Mouse (Mus musculus) liver, embryonic 15.5 days (tissue): ENCODE measurements around the gene Hdlbp. TPM values are rescaled to one million over a fixed set of nuclear protein-coding genes. Genes with fewer than 3 reads are reported as not detected.

Source experiments
- ATAC-seq: fragments of 200-750 bp; cut with Nextera tagmentation; 2 replicates; pipeline ENCODE4 v1.8.0; 2017; ENCODE audit warnings: moderate number of reproducible peaks, mild to moderate bottlenecking, moderate library complexity; ENCODE audit not compliant: insufficient read depth
- H3K27ac ChIP-seq: fragments of 300-500 bp; sonication (generic); replicated peaks from 2 replicates; pipeline ENCODE4 v1.5.1; 2015; ENCODE audit warnings: mild to moderate bottlenecking, inconsistent platforms
- H3K27me3 ChIP-seq: fragments of 300-500 bp; sonication (generic); 2 replicates; pipeline ENCODE4 v1.6.1; 2015; ENCODE audit warnings: mild to moderate bottlenecking, inconsistent platforms
- H3K36me3 ChIP-seq: fragments of 300-500 bp; sonication (generic); replicated peaks from 2 replicates; pipeline ENCODE4 v1.6.1; 2015; ENCODE audit warnings: moderate library complexity, mild to moderate bottlenecking, inconsistent platforms
- H3K4me1 ChIP-seq: fragments of 300-500 bp; sonication (generic); replicated peaks from 2 replicates; pipeline ENCODE4 v1.6.1; 2015; ENCODE audit warnings: inconsistent platforms
- H3K4me2 ChIP-seq: fragments of 300-500 bp; sonication (generic); 2 replicates; pipeline ENCODE4 v1.6.1; 2015; ENCODE audit warnings: moderate library complexity, mild to moderate bottlenecking, inconsistent platforms
- H3K4me3 ChIP-seq: fragments of 300-500 bp; sonication (generic); replicated peaks from 2 replicates; pipeline ENCODE4 v1.5.1; 2015; ENCODE audit warnings: mild to moderate bottlenecking, inconsistent platforms
- H3K9ac ChIP-seq: fragments of 300-500 bp; sonication (generic); 2 replicates; pipeline ENCODE4 v1.6.1; 2015; ENCODE audit warnings: moderate library complexity, mild to moderate bottlenecking, inconsistent platforms
- H3K9me3 ChIP-seq: fragments of 300-500 bp; sonication (generic); replicated peaks from 2 replicates; pipeline ENCODE4 v1.6.1; 2016; ENCODE audit warnings: inconsistent platforms
- WGBS: fragments of 180-500 bp; shearing (Covaris S2); methylation state at CpG from one replicate; pipeline ENCODE4 v1.1.7; 2015; ENCODE audit warnings: mixed read lengths; ENCODE audit not compliant: insufficient replicate concordance; 5-methylcytosine and 5-hydroxymethylcytosine counted together
- polyA plus RNA-seq: library from polyadenylated mRNA; unstranded; fragments of >200 nt; fragmentation: Nextera tagmentation; extraction: Ambion mirVana; gene quantifications from 2 replicates; pipeline ENCODE4 v1.2.1, GENCODE M21; 2015

Gene Hdlbp
- polyA plus RNA-seq, 1 experiment from 2014 or later = 73.6 TPM

- Histone ChIP-seq H3K9me3 (no peaks in the 10 kb centered on the region), H3K27ac (no peak overlapping the region), H3K4me2 (no peak overlapping the region), H3K4me1 (no peaks in the 10 kb centered on the region), H3K27me3 (no peaks in the 10 kb centered on the region), H3K4me3 (no peak overlapping the region), H3K9ac (no peak overlapping the region), H3K36me3 (peaks cover 60% of the 10 kb centered on the region)
- 64% methylated on average over 6 of the region's 6 CpGs for WGBS
- ATAC-seq = no peak
These were observed 113.0 kb downstream of the Hdlbp start for GRCm38 (mm10) chr1:93365641-93366040.

GRCm38 (mm10) chr1:93362661-93363060 lies 116.0 kb downstream of the Hdlbp start:
- Histone ChIP-seq H3K4me1 (no peaks in the 10 kb centered on the region), H3K9ac (no peak overlapping the region), H3K36me3 (peaks cover 87% of the 10 kb centered on the region), H3K27ac (no peak overlapping the region), H3K4me3 (no peak overlapping the region), H3K4me2 (no peak overlapping the region), H3K9me3 (no peaks in the 10 kb centered on the region), H3K27me3 (no peaks in the 10 kb centered on the region)
- WGBS = 69% methylated on average over 4 of the region's 4 CpGs
- no peak for ATAC-seq

Other genes starting within 250 kb of the Hdlbp start
- gene Sned1, start 243.0 kb downstream of the Hdlbp start, polyA plus RNA-seq = 0.21 and 0.30 TPM in 2 replicates
- 9.9 and 10.2 TPM in 2 replicates for gene Mterf4, start 172.9 kb downstream of the Hdlbp start, polyA plus RNA-seq
- 26.0 and 31.4 TPM in 2 replicates for gene Ppp1r7, start 136.0 kb downstream of the Hdlbp start, polyA plus RNA-seq
- 5.4 and 6.0 TPM in 2 replicates for gene Pask, start 135.3 kb downstream of the Hdlbp start, polyA plus RNA-seq
- gene Ano7, start 104.9 kb downstream of the Hdlbp start, polyA plus RNA-seq = 0.08 TPM in 1 of 2 replicates, not detected in the other
- gene Farp2, start 33.3 kb upstream of the Hdlbp start, polyA plus RNA-seq = 1.2 and 1.6 TPM in 2 replicates
- 44.7 and 51.2 TPM in 2 replicates for gene Stk25, start 179.8 kb upstream of the Hdlbp start, polyA plus RNA-seq
- gene Bok, start 206.8 kb upstream of the Hdlbp start, polyA plus RNA-seq = 3.7 and 4.9 TPM in 2 replicates